Mouse (Mus musculus): ENCODE measurements around the gene Mvb12b.

GRCm38 (mm10) chr2:33682219-33682618 is 205.5 kb downstream of the Mvb12b start:
- TF ChIP-seq CTCF (IDR thresholded peaks at IDR 0.05; ENCODE audit: low read depth, low read length): peak; percentile 79
- no peak for TF ChIP-seq POLR2AphosphoS5 (IDR thresholded peaks at IDR 0.05; ENCODE audit: insufficient replicate concordance, low read depth, low read length)
